ENCODE assay signal across 9 mouse cellular contexts in the genomic region with DNA sequence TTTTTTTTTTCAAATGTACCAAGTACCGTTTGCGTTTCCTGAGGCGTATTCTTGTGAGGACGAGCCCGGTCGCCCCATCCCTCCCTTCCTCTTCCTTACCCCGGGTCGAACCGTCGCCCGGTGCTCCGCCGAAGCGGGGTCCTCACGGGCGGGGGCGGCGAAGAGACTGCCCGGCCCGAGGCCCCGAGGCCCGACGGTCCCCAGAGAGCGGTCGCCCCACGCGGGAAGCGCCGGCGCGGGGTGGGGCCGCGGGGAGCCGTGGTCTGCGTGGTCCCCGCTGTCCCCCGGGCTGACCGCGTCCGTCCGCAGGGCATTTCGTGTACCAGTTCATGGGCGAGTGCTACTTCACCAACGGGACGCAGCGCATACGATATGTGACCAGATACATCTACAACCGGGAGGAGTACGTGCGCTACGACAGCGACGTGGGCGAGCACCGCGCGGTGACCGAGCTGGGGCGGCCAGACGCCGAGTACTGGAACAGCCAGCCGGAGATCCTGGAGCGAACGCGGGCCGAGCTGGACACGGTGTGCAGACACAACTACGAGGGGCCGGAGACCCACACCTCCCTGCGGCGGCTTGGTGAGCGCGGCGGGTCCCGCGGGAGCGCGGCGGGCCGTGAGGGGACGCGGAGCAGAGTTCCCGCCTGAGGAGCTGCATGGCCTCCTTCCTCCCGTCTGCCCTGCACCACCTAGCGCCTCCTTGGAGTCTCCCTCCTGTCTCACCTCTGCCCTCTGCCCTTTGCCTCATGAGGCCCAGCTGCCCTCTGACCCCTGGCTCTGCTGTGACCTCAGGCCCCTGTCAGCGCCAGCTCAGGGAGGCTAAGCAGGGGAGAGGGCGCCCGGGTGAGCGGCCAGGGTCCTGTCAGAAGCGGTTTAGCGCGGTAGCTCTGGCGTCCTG. TPM values are rescaled to one million over a fixed set of nuclear protein-coding genes. Genes with fewer than 3 reads are reported as not detected.
A peak's percentile ranks its signal among the peaks of the same experiment; 100 is the strongest.
DNase-seq lines count a peak whose midpoint lies in the region; ATAC-seq and TF ChIP-seq lines count a peak whose summit lies in the region.
"Had no signal": no experiment of that assay in that cellular context is flagged by ENCODE, and none has a peak within 500 bp of the region (broad histone marks: within the 10 kb centered on the region; RNA-seq: fewer than 3 reads in every experiment).

No protein-coding gene starts in this region.

- peak overlapping the region; percentile 30; the same call in 1 of the 2 replicates for H3K4me3 ChIP-seq in G1E (ENCODE audit: low read depth, low read length)
- H3K4me3 ChIP-seq in forebrain, embryonic 16.5 days (replicated peaks; ENCODE audit: low read length), result peak overlapping the region; percentile 52
- peak overlapping the region; percentile 54 for H3K4me3 ChIP-seq in limb, embryonic 12.5 days (replicated peaks)
- H3K4me3 ChIP-seq in neural tube, embryonic 12.5 days, result peak overlapping the region; percentile 51

- TF ChIP-seq CTCF in G1E (IDR thresholded peaks at IDR 0.05; ENCODE audit: low read depth, low read length), result no peak

- peaks cover 28% of the 10 kb centered on the region for H3K27me3 ChIP-seq in G1E (ENCODE audit: insufficient read depth, low read length)
- peaks cover 15% of the 10 kb centered on the region for H3K27me3 ChIP-seq in forebrain, embryonic 16.5 days (replicated peaks; ENCODE audit: control insufficient read depth, insufficient read depth, low read length)
- peaks cover 34% of the 10 kb centered on the region for H3K27me3 ChIP-seq in limb, embryonic 12.5 days
- peaks cover 16% of the 10 kb centered on the region for H3K27me3 ChIP-seq in neural tube, embryonic 12.5 days (replicated peaks)

- peak; percentile 89 for DNase-seq in heart, adult 11 months
- DNase-seq in heart, adult 8-10 months (ENCODE audit: low spot score), result no peak
- no peak for DNase-seq in G1E (ENCODE audit: low spot score)
- no peak for DNase-seq in urinary bladder, postnatal 36 days (ENCODE audit: low spot score in 2 of 2)
- no peak for DNase-seq in right cerebral cortex, adult 18-20 months

- under 1% methylated on average over 93 of the region's 93 CpGs for WGBS in forebrain, embryonic 16.5 days
- under 1% methylated on average over 88 of the region's 93 CpGs for WGBS in limb, embryonic 12.5 days
- under 1% methylated on average over 93 of the region's 93 CpGs for WGBS in neural tube, embryonic 12.5 days

- peak overlapping the region; percentile 59 for H3K9ac ChIP-seq in forebrain, embryonic 16.5 days (replicated peaks; ENCODE audit: low read depth, low read length)
- peak overlapping the region; percentile 67 for H3K9ac ChIP-seq in limb, embryonic 12.5 days (replicated peaks)
- H3K9ac ChIP-seq in neural tube, embryonic 12.5 days, result peak overlapping the region; percentile 68

- H3K4me2 ChIP-seq in forebrain, embryonic 16.5 days (ENCODE audit: low read length), result peak overlapping the region; percentile 90
- H3K4me2 ChIP-seq in limb, embryonic 12.5 days, result peak overlapping the region; percentile 96
- H3K4me2 ChIP-seq in neural tube, embryonic 12.5 days (replicated peaks), result peak overlapping the region; percentile 98

- no peak overlapping the region for H3K27ac ChIP-seq in forebrain, embryonic 16.5 days (ENCODE audit: low read length)
- H3K27ac ChIP-seq in limb, embryonic 12.5 days, result no peak overlapping the region
- no peak overlapping the region for H3K27ac ChIP-seq in neural tube, embryonic 12.5 days

- no peak for ATAC-seq in G1E (ENCODE audit: extremely low read depth, insufficient number of reproducible peaks, low FRiP score, poor library complexity, severe bottlenecking)
- ATAC-seq in forebrain, embryonic 16.5 days, result no peak
- 0 out of 2 replicates have a peak, but pooled peaks have one; percentile 22 for ATAC-seq in limb, embryonic 12.5 days (ENCODE audit: insufficient number of reproducible peaks, insufficient read depth, low FRiP score, low TSS enrichment, low read depth)
- no peak for ATAC-seq in neural tube, embryonic 12.5 days (ENCODE audit: low FRiP score, low read depth)

- H3K4me1 ChIP-seq in G1E (ENCODE audit: insufficient read depth, low read depth, low read length), result no peaks in the 10 kb centered on the region
- peaks cover 17% of the 10 kb centered on the region for H3K4me1 ChIP-seq in forebrain, embryonic 16.5 days (replicated peaks; ENCODE audit: control insufficient read depth, insufficient read depth, low read length)
- H3K4me1 ChIP-seq in limb, embryonic 12.5 days (replicated peaks), result peaks cover 14% of the 10 kb centered on the region
- H3K4me1 ChIP-seq in neural tube, embryonic 12.5 days, result peaks cover 20% of the 10 kb centered on the region

- peaks cover 10% of the 10 kb centered on the region for H3K9me3 ChIP-seq in G1E (replicated peaks)
- no peaks in the 10 kb centered on the region for H3K9me3 ChIP-seq in forebrain, embryonic 16.5 days (ENCODE audit: control insufficient read depth, low read length)
- H3K9me3 ChIP-seq in limb, embryonic 12.5 days, result no peaks in the 10 kb centered on the region
- no peaks in the 10 kb centered on the region for H3K9me3 ChIP-seq in neural tube, embryonic 12.5 days

- no peaks in the 10 kb centered on the region for H3K36me3 ChIP-seq in G1E (replicated peaks)
- no peaks in the 10 kb centered on the region for H3K36me3 ChIP-seq in forebrain, embryonic 16.5 days (ENCODE audit: control insufficient read depth, insufficient read depth)
- H3K36me3 ChIP-seq in limb, embryonic 12.5 days, result no peaks in the 10 kb centered on the region
- H3K36me3 ChIP-seq in neural tube, embryonic 12.5 days, result no peaks in the 10 kb centered on the region

RNA-seq across cellular contexts. Expression of gene H2-Ab1, which starts 7.2 kb away (rescaled TPM):
- 10 to 100 TPM; 13.2 to 19.1 (median 15.6) TPM for total RNA-seq in heart, adult 8-10 months (2022)
- total RNA-seq in G1E (2014; fragmentation: Nextera tagmentation) (not detected in 2 replicates), G1E (2017) (0.27 and 0.29 TPM in 2 replicates)
- 0.07 and 0.11 TPM in 2 replicates for polyA plus RNA-seq in G1E (2012)
- 0.53 and 0.95 TPM in 2 replicates for polyA plus RNA-seq in forebrain, embryonic 16.5 days (2015; fragmentation: Nextera tagmentation; extraction: Ambion mirVana)
- 2.7 and 2.8 TPM in 2 replicates for polyA plus RNA-seq in limb, embryonic 12.5 days (2016; fragmentation: Nextera tagmentation; extraction: Ambion mirVana)
- 1.6 and 2.2 TPM in 2 replicates for polyA plus RNA-seq in neural tube, embryonic 12.5 days (2016; fragmentation: Nextera tagmentation; extraction: Ambion mirVana)
- total RNA-seq: MEL had no signal

RNA-seq across cellular contexts. Expression of gene H2-Aa, which starts 22.9 kb away (rescaled TPM):
- 10 to 100 TPM; 15.7 to 28.3 (median 26.7) TPM for total RNA-seq in heart, adult 8-10 months (2022)
- total RNA-seq in G1E (2014; fragmentation: Nextera tagmentation), result not detected in 2 replicates
- 0.06 TPM in 1 of 2 replicates, not detected in the other for total RNA-seq in G1E (2017)
- not detected in 2 replicates for polyA plus RNA-seq in G1E (2012)
- polyA plus RNA-seq in forebrain, embryonic 16.5 days (2015; fragmentation: Nextera tagmentation; extraction: Ambion mirVana), result not detected in 2 replicates
- polyA plus RNA-seq in limb, embryonic 12.5 days (2016; fragmentation: Nextera tagmentation; extraction: Ambion mirVana), result 0.50 TPM in 1 of 2 replicates, not detected in the other
- polyA plus RNA-seq in neural tube, embryonic 12.5 days (2016; fragmentation: Nextera tagmentation; extraction: Ambion mirVana), result 0.16 TPM in 1 of 2 replicates, not detected in the other
- total RNA-seq: MEL had no signal

RNA-seq across cellular contexts. Expression of gene H2-Ob, which starts 26.0 kb away (rescaled TPM):
- total RNA-seq in heart, adult 8-10 months (2022), result 1 to 10 TPM in 1 of 4 experiments, under 1 TPM in 3; 0.41 to 1.5 (median 0.51) TPM
- total RNA-seq in G1E (2014; fragmentation: Nextera tagmentation), result not detected in 2 replicates
- 0.11 TPM in 1 of 2 replicates, not detected in the other for total RNA-seq in G1E (2017)
- polyA plus RNA-seq in G1E (2012), result not detected in 2 replicates
- 0.15 and 0.28 TPM in 2 replicates for polyA plus RNA-seq in forebrain, embryonic 16.5 days (2015; fragmentation: Nextera tagmentation; extraction: Ambion mirVana)
- not detected in 2 replicates for polyA plus RNA-seq in limb, embryonic 12.5 days (2016; fragmentation: Nextera tagmentation; extraction: Ambion mirVana)
- polyA plus RNA-seq in neural tube, embryonic 12.5 days (2016; fragmentation: Nextera tagmentation; extraction: Ambion mirVana), result not detected in 2 replicates

RNA-seq across cellular contexts. Expression of gene H2-Eb1, which starts 41.0 kb away (rescaled TPM):
- total RNA-seq in heart, adult 8-10 months (2022), result 10 to 100 TPM; 15.1 to 32.1 (median 26.2) TPM
- total RNA-seq in G1E (2014; fragmentation: Nextera tagmentation) (not detected in 2 replicates), G1E (2017) (0.12 TPM in 1 of 2 replicates, not detected in the other)
- polyA plus RNA-seq in G1E (2012), result not detected in 2 replicates
- polyA plus RNA-seq in forebrain, embryonic 16.5 days (2015; fragmentation: Nextera tagmentation; extraction: Ambion mirVana), result 0.82 and 1.0 TPM in 2 replicates
- 1.0 and 2.0 TPM in 2 replicates for polyA plus RNA-seq in limb, embryonic 12.5 days (2016; fragmentation: Nextera tagmentation; extraction: Ambion mirVana)
- 1.8 and 2.3 TPM in 2 replicates for polyA plus RNA-seq in neural tube, embryonic 12.5 days (2016; fragmentation: Nextera tagmentation; extraction: Ambion mirVana)
